Mouse (Mus musculus) liver, postnatal 0 days (tissue): ENCODE results near the gene Plekhm3. TPM values are rescaled to one million over a fixed set of nuclear protein-coding genes. Genes with fewer than 3 reads are reported as not detected.

Experiments
- ATAC-seq: fragments of 200-750 bp; cut with Nextera tagmentation; 2 replicates; pipeline ENCODE4 v1.8.0; 2017; ENCODE audit warnings: mild to moderate bottlenecking, moderate library complexity
- DNase-seq: peaks from one replicate; pipeline ENCODE4 v3.0.0-alpha.2; 2016
- H3K27ac ChIP-seq: fragments of 300-500 bp; sonication (generic); 2 replicates; pipeline ENCODE4 v1.5.1; 2014; ENCODE audit warnings: antibody characterized with exemption, moderate library complexity, mild to moderate bottlenecking, low read depth
- H3K27me3 ChIP-seq: fragments of 300-500 bp; sonication (generic); 2 replicates; pipeline ENCODE4 v1.6.1; 2014; ENCODE audit warnings: low read length, control low read depth, mixed read lengths; ENCODE audit not compliant: insufficient read depth
- H3K36me3 ChIP-seq: fragments of 300-500 bp; sonication (generic); replicated peaks from 2 replicates; pipeline ENCODE4 v1.6.1; 2014; ENCODE audit warnings: mild to moderate bottlenecking, control low read depth, low read length, moderate library complexity, mixed read lengths; ENCODE audit not compliant: insufficient read depth
- H3K4me1 ChIP-seq: fragments of 300-500 bp; sonication (generic); 2 replicates; pipeline ENCODE4 v1.6.1; 2014; ENCODE audit warnings: antibody characterized with exemption, mild to moderate bottlenecking, control low read depth; ENCODE audit not compliant: insufficient read depth
- H3K4me2 ChIP-seq: fragments of 300-500 bp; sonication (generic); 2 replicates; pipeline ENCODE4 v1.6.1; 2014; ENCODE audit warnings: low read depth, mild to moderate bottlenecking, low read length, moderate library complexity, mixed read lengths
- H3K4me3 ChIP-seq: fragments of 300-500 bp; sonication (generic); 2 replicates; pipeline ENCODE4 v1.5.1; 2014; ENCODE audit warnings: low read depth, low read length
- H3K9ac ChIP-seq: fragments of 300-500 bp; sonication (generic); replicated peaks from 2 replicates; pipeline ENCODE4 v1.6.1; 2014; ENCODE audit warnings: mild to moderate bottlenecking, moderate library complexity
- H3K9me3 ChIP-seq: fragments of 300-500 bp; sonication (generic); 2 replicates; pipeline ENCODE4 v1.6.1; 2016; ENCODE audit warnings: mild to moderate bottlenecking, control low read depth, low read length, mixed read lengths
- CTCF ChIP-seq: sonication (generic); IDR thresholded peaks from 2 replicates; pipeline ENCODE4 v1.5.1; 2016; ENCODE audit warnings: antibody characterized with exemption, low read depth
- EP300 ChIP-seq: IDR thresholded peaks from 2 replicates; pipeline ENCODE4 v1.6.1; 2016; ENCODE audit warnings: antibody characterized with exemption, low read depth, mild to moderate bottlenecking
- WGBS: fragments of 180-500 bp; shearing (Covaris S2); extraction: QIAGEN DNeasy Blood & Tissue Kit; methylation state at CpG from one replicate; pipeline ENCODE4 v1.1.7; 2014; ENCODE audit not compliant: insufficient replicate concordance; 5-methylcytosine and 5-hydroxymethylcytosine counted together
- polyA plus RNA-seq: library from polyadenylated mRNA; unstranded; fragments of >200 nt; fragmentation: Nextera tagmentation; extraction: Ambion mirVana; gene quantifications from 2 replicates; pipeline ENCODE4 v1.2.1, GENCODE M21; 2015

Gene Plekhm3
- polyA plus RNA-seq, 1 experiment from 2014 or later = 1.4 TPM

GRCm38 (mm10) chr1:64755971-64756639, 200.5 kb downstream of the Plekhm3 start:
- no peak overlapping the region for H3K9ac ChIP-seq
- H3K4me3 ChIP-seq = no peak overlapping the region
- TF ChIP-seq EP300 = no peak
- no peak for TF ChIP-seq CTCF
- no peaks in the 10 kb centered on the region for H3K27me3 ChIP-seq
- H3K27ac ChIP-seq = no peak overlapping the region
- H3K4me2 ChIP-seq = 0 out of 2 replicates have a peak overlapping the region, but pooled peaks have one; percentile 7
- no peak for ATAC-seq
- WGBS = 38% methylated on average over 7 of the region's 7 CpGs
- H3K9me3 ChIP-seq = no peaks in the 10 kb centered on the region
- DNase-seq = no peak
- peaks cover 23% of the 10 kb centered on the region for H3K4me1 ChIP-seq
- no peaks in the 10 kb centered on the region for H3K36me3 ChIP-seq

GRCm38 (mm10) chr1:64754658-64755057, 202.0 kb downstream of the Plekhm3 start:
- Histone ChIP-seq H3K4me2 (no peak overlapping the region), H3K4me1 (peaks cover 23% of the 10 kb centered on the region), H3K4me3 (no peak overlapping the region), H3K27me3 (no peaks in the 10 kb centered on the region), H3K9me3 (no peaks in the 10 kb centered on the region), H3K27ac (peak overlapping the region; percentile 70; the same call in 1 of the 2 replicates), H3K9ac (no peak overlapping the region), H3K36me3 (no peaks in the 10 kb centered on the region)
- peak; percentile 15 for DNase-seq
- ATAC-seq = peak; percentile 62; the same call in 1 of the 2 replicates
- TF ChIP-seq EP300 (no peak), CTCF (no peak)
- WGBS = 63% methylated on average over 5 of the region's 5 CpGs

- Histone ChIP-seq H3K4me3 (no peak overlapping the region), H3K27me3 (no peaks in the 10 kb centered on the region), H3K4me1 (peaks cover 23% of the 10 kb centered on the region), H3K27ac (peak overlapping the region; percentile 70; the same call in 1 of the 2 replicates), H3K4me2 (no peak overlapping the region), H3K9ac (no peak overlapping the region), H3K36me3 (no peaks in the 10 kb centered on the region), H3K9me3 (no peaks in the 10 kb centered on the region)
- no peak for TF ChIP-seq EP300
- no peak for TF ChIP-seq CTCF
- DNase-seq = peak; percentile 44
- ATAC-seq = peak; percentile 62
- 60% methylated on average over 7 of the region's 7 CpGs for WGBS
Observed at GRCm38 (mm10) chr1:64753668-64754067, 203.0 kb downstream of the Plekhm3 start.

GRCm38 (mm10) chr1:64753109-64753508, 203.5 kb downstream of the Plekhm3 start:
- 56% methylated on average over 8 of the region's 8 CpGs for WGBS
- no peak for TF ChIP-seq EP300
- TF ChIP-seq CTCF = no peak
- H3K36me3 ChIP-seq = no peaks in the 10 kb centered on the region
- no peak overlapping the region for H3K4me3 ChIP-seq
- DNase-seq (peak; percentile 71), ATAC-seq (peak; percentile 81)
- H3K27ac ChIP-seq = peak overlapping the region; percentile 70
- peaks cover 23% of the 10 kb centered on the region for H3K4me1 ChIP-seq
- H3K4me2 ChIP-seq = no peak overlapping the region
- no peaks in the 10 kb centered on the region for H3K27me3 ChIP-seq
- H3K9me3 ChIP-seq = no peaks in the 10 kb centered on the region
- no peak overlapping the region for H3K9ac ChIP-seq

GRCm38 (mm10) chr1:64744616-64745015, 212.0 kb downstream of the Plekhm3 start:
- Histone ChIP-seq H3K27ac (no peak overlapping the region), H3K36me3 (no peaks in the 10 kb centered on the region), H3K9ac (no peak overlapping the region), H3K4me2 (no peak overlapping the region), H3K9me3 (no peaks in the 10 kb centered on the region), H3K4me3 (no peak overlapping the region), H3K4me1 (no peaks in the 10 kb centered on the region), H3K27me3 (no peaks in the 10 kb centered on the region)
- TF ChIP-seq CTCF (no peak), EP300 (no peak)
- no peak for DNase-seq
- no peak for ATAC-seq

- no peaks in the 10 kb centered on the region for H3K27me3 ChIP-seq
- H3K4me2 ChIP-seq = no peak overlapping the region
- H3K4me1 ChIP-seq = peaks cover 13% of the 10 kb centered on the region
- H3K36me3 ChIP-seq = no peaks in the 10 kb centered on the region
- 75% methylated on average over 18 of the region's 18 CpGs for WGBS
- H3K9ac ChIP-seq = no peak overlapping the region
- DNase-seq = no peak
- no peak overlapping the region for H3K4me3 ChIP-seq
- no peaks in the 10 kb centered on the region for H3K9me3 ChIP-seq
- TF ChIP-seq EP300 (no peak), CTCF (no peak)
- no peak overlapping the region for H3K27ac ChIP-seq
- ATAC-seq = no peak
Observed at GRCm38 (mm10) chr1:64742741-64743408, 213.7 kb downstream of the Plekhm3 start.
